Mouse (Mus musculus): ENCODE data around the gene Rab3il1. TPM values are rescaled to one million over a fixed set of nuclear protein-coding genes. Genes with fewer than 3 reads are reported as not detected.

Rab3il1 gene
- polyA plus RNA-seq, 1 experiment: 13.8 TPM

DNA sequence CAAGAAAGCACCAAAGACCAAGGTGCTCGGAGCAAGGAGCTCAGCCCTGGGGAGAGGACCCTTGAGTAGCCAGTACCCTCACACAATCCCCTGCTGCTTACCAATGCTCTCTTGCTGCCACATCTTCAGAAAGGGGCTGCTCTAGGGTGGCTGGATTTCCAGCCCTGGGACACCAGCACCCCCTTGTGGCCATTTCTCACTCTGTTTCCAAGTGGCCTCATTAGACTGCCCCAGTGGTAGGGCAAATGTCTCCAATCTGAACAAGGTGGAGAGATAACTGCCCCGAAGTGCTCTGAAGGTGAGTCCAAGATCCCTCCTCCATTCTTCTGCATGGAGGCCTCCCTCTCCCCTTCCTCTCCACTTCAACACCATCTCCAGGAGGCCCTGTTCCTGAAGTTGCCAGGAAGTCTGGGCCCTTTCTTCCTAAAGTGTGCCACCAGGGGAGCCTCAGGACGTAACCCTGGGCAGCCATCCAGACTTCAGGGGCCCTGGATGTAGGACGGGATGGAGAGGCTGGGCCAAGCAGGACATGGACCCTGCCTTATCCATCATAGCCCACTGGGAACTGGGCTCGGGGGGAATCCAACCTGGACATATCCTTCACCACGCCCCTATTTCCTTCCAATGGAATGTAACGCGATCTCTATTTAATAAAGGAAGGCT is 33.4 kb downstream of the Rab3il1 start:
- Histone ChIP-seq H3K4me3 (replicated peaks; ENCODE audit: extremely low read depth, low read depth, low read length) (no peak overlapping the region), H3K4me1 (ENCODE audit: control insufficient read depth, insufficient read depth, low read length) (peaks cover 2% of the 10 kb centered on the region)
- WGBS: 50% methylated on average over 8 of the region's 8 CpGs
- DNase-seq: peak; percentile 83
- TF ChIP-seq CTCF (IDR thresholded peaks at IDR 0.05; ENCODE audit: insufficient read depth, low read length) (peak; percentile 90), POLR2A (IDR thresholded peaks at IDR 0.05; ENCODE audit: borderline replicate concordance, extremely low read depth, low read depth, low read length) (no peak)

DNA sequence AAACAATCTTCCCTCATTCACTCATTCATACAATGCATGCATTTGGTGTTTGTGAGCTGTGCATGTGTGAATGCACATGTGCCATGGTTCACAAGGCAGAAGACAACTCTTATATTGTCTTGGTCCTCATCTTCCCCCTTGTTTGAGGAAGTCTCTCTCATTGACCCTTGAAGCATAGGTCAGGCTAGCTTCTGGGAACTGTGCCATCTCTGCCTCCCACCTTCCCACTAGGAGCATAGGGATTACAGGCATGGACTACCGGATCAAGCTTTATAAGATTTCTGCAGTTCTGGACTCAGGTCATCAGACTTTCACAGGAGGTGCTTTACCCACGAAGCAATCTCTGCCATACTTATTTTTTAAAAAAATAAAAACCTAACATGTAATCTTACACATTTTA is 36.1 kb downstream of the Rab3il1 start:
- TF ChIP-seq POLR2A (IDR thresholded peaks at IDR 0.05; ENCODE audit: borderline replicate concordance, extremely low read depth, low read depth, low read length) (no peak), CTCF (IDR thresholded peaks at IDR 0.05; ENCODE audit: insufficient read depth, low read length) (no peak)
- WGBS: 48% methylated on average over 2 of the region's 2 CpGs
- DNase-seq: no peak
- Histone ChIP-seq H3K4me1 (ENCODE audit: control insufficient read depth, insufficient read depth, low read length) (peaks cover 6% of the 10 kb centered on the region), H3K4me3 (replicated peaks; ENCODE audit: extremely low read depth, low read depth, low read length) (no peak overlapping the region)

DNA sequence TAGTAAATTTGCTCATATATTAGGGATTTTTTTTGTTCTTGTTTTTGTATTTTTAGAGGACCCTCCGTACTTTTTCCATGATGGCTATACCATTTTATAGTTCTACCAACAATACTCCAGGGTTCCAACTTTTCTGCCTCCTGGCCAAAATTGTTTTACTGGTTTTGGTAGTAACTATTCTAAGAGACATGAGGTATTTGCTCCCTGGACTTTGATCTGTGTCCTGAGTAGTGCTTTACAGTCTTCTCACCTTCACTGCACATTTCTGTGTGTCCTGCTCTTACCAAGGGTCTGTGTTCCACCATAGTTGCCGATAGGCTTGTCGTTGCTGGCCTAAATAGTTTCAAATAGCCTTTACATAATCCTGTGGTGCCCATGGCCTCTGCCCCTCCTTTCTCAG is 36.9 kb downstream of the Rab3il1 start:
- DNase-seq: peak; percentile 39
- TF ChIP-seq CTCF (IDR thresholded peaks at IDR 0.05; ENCODE audit: insufficient read depth, low read length) (no peak), POLR2A (IDR thresholded peaks at IDR 0.05; ENCODE audit: borderline replicate concordance, extremely low read depth, low read depth, low read length) (no peak)
- WGBS: 63% methylated on average over 3 of the region's 3 CpGs
- H3K4me1 ChIP-seq (ENCODE audit: control insufficient read depth, insufficient read depth, low read length): peaks cover 6% of the 10 kb centered on the region
- H3K4me3 ChIP-seq (replicated peaks; ENCODE audit: extremely low read depth, low read depth, low read length): no peak overlapping the region

DNA sequence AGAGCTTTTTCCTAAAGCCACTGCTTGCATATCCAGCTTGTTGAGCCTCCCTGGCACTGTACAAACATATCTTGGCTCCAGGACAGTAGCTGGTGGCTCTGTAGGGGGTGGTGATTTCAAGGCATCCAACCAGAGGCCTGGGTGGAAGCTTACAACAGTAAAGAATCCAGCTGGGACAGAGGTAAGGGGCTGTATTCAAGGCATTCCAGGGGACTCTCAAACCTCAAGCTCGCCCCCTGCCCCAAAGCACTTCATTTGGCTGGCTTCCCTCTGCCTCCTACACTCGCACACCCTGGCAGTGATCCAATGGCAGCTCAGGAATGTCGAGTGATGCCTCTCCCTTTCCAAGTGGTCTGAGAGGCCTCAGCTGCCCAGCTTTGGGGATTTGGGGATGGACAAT is 37.4 kb downstream of the Rab3il1 start:
- TF ChIP-seq CTCF (IDR thresholded peaks at IDR 0.05; ENCODE audit: insufficient read depth, low read length) (no peak), POLR2A (IDR thresholded peaks at IDR 0.05; ENCODE audit: borderline replicate concordance, extremely low read depth, low read depth, low read length) (0 out of 2 replicates have a peak, but pooled peaks have one; percentile 11)
- no peak overlapping the region for H3K4me3 ChIP-seq (replicated peaks; ENCODE audit: extremely low read depth, low read depth, low read length)
- peak; percentile 82 for DNase-seq
- H3K4me1 ChIP-seq (ENCODE audit: control insufficient read depth, insufficient read depth, low read length): peaks cover 6% of the 10 kb centered on the region
- WGBS: 14% methylated on average over 3 of the region's 3 CpGs

DNA sequence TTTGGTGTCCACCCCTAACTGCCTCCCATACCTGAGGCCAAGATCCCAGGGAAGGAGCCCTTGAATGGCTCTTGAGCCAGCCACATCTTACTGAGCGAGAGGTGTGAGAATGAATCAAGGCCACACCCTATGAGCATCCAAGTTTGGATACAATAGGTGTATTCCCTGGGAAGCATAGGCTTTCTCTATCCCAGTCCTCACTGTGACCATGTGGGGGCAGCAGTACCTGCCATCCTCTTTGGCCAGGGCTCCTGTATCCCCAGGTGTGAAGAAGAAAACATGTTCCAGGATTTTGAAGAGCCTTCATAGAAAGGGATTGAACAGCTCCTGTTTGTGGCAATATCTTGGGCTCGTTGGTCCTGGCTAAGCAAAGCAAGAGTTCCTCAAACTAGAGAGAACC is 38.1 kb downstream of the Rab3il1 start:
- 60% methylated on average over 2 of the region's 2 CpGs for WGBS
- Histone ChIP-seq H3K4me3 (replicated peaks; ENCODE audit: extremely low read depth, low read depth, low read length) (no peak overlapping the region), H3K4me1 (ENCODE audit: control insufficient read depth, insufficient read depth, low read length) (peaks cover 6% of the 10 kb centered on the region)
- DNase-seq: peak; percentile 46
- TF ChIP-seq CTCF (IDR thresholded peaks at IDR 0.05; ENCODE audit: insufficient read depth, low read length) (peak; percentile 47), POLR2A (IDR thresholded peaks at IDR 0.05; ENCODE audit: borderline replicate concordance, extremely low read depth, low read depth, low read length) (no peak)

DNA sequence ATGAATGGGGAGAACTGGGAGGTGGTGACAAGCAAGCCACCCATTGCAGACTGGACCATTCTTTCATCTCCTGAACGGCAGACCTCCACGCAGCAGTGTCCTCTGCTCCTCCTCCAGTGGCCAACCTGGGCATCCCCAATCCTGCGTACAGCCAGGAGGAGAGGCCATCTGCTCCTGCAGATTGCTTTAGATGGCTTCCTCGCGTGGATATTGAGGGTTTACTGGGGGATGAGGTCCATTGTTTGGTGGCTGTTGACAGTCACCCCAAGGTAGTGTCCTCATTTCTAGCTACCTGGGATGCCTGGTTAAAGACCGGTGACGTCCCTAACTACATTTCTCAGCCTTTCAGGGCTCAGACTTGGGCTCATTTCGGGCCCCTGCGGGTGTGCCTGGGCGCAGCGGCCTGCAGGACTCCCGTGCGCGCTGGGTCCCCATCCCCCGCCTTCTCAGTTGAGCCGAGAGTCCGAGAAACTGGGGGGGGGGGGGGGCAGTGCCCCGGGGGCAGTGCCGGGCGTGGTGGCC is 39.5 kb downstream of the Rab3il1 start:
- no peak for DNase-seq
- TF ChIP-seq POLR2A (IDR thresholded peaks at IDR 0.05; ENCODE audit: borderline replicate concordance, extremely low read depth, low read depth, low read length) (no peak), CTCF (IDR thresholded peaks at IDR 0.05; ENCODE audit: insufficient read depth, low read length) (no peak)
- no peak overlapping the region for H3K4me3 ChIP-seq (replicated peaks; ENCODE audit: extremely low read depth, low read depth, low read length)
- 14% methylated on average over 19 of the region's 20 CpGs for WGBS
- H3K4me1 ChIP-seq (ENCODE audit: control insufficient read depth, insufficient read depth, low read length): peaks cover 6% of the 10 kb centered on the region

DNA sequence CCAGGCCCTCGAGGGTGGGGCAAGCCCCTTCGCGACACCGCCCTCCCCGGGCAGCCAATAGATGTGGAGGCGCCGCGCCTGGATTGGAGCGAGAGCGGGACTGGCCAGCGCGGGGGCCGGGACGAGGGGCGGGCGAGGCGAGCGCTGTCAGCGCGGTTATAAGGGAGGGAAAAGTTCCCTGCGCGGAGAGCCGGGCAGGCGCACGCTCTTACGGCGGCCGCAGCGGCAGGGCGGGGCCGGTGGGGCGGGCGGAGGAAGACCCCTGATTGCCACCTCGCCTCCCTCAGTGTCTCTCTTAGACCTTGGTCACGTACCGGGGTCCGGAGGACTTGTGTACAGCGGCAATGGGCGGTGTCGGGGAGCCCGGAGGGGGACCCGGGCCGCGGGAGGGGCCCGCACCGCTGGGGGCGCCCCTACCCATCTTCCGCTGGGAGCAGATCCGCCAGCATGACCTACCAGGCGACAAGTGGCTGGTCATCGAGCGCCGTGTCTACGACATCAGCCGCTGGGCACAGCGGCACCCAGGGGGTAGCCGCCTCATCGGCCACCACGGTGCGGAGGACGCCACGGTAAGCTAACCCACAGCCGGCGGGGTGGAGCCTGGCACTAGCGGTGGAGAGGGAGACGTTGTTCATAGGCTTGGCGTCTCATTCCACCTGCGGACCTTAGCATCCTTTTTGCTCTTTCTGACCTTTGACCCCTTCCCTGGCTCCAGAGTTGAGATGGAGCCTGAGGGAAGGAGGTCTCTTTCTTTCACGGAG is 40.1 kb downstream of the Rab3il1 start, which contains the start of gene Fads3:
Gene Fads3 (plus strand): TSS at position 182 of the 761 bp plus-strand sequence.
- Histone ChIP-seq H3K4me3 (replicated peaks; ENCODE audit: extremely low read depth, low read depth, low read length) (peak within 1 kb of the TSS; percentile 61), H3K4me1 (ENCODE audit: control insufficient read depth, insufficient read depth, low read length) (peaks cover 11% of the 10 kb centered on the region)
- TF ChIP-seq POLR2A (IDR thresholded peaks at IDR 0.05; ENCODE audit: borderline replicate concordance, extremely low read depth, low read depth, low read length): peak; percentile 89
- no peak for TF ChIP-seq CTCF (IDR thresholded peaks at IDR 0.05; ENCODE audit: insufficient read depth, low read length)
- WGBS: 1% methylated on average over 69 of the region's 69 CpGs
- DNase-seq: peak; percentile 85

DNA sequence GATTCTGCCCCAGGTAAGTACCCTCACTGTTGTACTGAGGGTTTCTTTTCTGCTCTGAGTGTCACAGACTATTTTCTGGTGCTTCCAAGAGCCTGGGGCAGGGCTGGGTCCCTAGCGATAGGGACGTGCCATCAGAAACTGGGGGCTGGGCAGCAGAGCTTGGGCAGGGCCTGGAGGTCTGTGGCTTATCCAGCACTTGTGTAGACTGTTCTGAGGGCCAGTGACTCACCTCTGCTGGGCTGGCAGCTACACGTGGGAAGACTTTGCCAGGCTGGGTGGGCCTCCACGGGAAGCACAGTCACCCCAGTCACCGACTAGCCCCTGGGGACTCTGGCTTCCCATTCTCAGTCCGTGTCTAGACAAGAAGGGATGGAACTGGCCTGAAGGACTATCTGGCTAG is 40.8 kb downstream of the Rab3il1 start:
- peaks cover 14% of the 10 kb centered on the region for H3K4me1 ChIP-seq (ENCODE audit: control insufficient read depth, insufficient read depth, low read length)
- WGBS: 28% methylated on average over 6 of the region's 6 CpGs
- peak overlapping the region; percentile 61 for H3K4me3 ChIP-seq (replicated peaks; ENCODE audit: extremely low read depth, low read depth, low read length)
- TF ChIP-seq CTCF (IDR thresholded peaks at IDR 0.05; ENCODE audit: insufficient read depth, low read length) (no peak), POLR2A (IDR thresholded peaks at IDR 0.05; ENCODE audit: borderline replicate concordance, extremely low read depth, low read depth, low read length) (no peak)
- DNase-seq: peak; percentile 48

DNA sequence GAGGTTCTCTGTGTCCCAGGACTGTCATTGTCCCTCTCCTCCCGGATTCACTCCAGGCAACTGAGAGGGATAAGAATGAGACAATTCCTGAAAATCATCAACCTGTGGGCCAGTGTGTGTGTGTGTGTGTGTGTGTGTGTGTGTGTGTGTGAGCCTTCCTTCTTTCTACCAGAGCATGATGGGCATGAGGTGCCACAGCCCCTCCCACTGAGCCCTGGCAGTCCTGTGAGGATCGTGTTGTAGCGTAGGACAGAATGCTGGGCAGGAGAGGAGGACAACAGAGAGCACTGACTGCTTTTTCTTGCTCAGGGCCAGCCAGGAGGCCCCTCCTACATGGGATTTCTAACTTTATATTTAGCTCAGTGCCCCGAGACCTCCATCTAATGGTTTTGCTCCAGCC is 41.3 kb downstream of the Rab3il1 start:
- 51% methylated on average over 4 of the region's 4 CpGs for WGBS
- peaks cover 14% of the 10 kb centered on the region for H3K4me1 ChIP-seq (ENCODE audit: control insufficient read depth, insufficient read depth, low read length)
- TF ChIP-seq CTCF (IDR thresholded peaks at IDR 0.05; ENCODE audit: insufficient read depth, low read length): no peak
- TF ChIP-seq POLR2A (IDR thresholded peaks at IDR 0.05; ENCODE audit: borderline replicate concordance, extremely low read depth, low read depth, low read length): no peak
- peak overlapping the region; percentile 61 for H3K4me3 ChIP-seq (replicated peaks; ENCODE audit: extremely low read depth, low read depth, low read length)
- peak; percentile 19 for DNase-seq
